Mouse (Mus musculus) small intestine, adult 2 months (tissue): ENCODE measurements around the gene Tradd. TPM values are rescaled to one million over a fixed set of nuclear protein-coding genes. Genes with fewer than 3 reads are reported as not detected.

Experiments
- H3K27ac ChIP-seq: fragments of 200-500 bp; 2 replicates; pipeline ENCODE4 v1.5.1; 2012; ENCODE audit warnings: low read depth, low read length, control low read depth, inconsistent platforms; ENCODE audit not compliant: insufficient read depth
- H3K27me3 ChIP-seq: fragments of 200-500 bp; 2 replicates; pipeline ENCODE4 v1.6.1; 2012; ENCODE audit warnings: mild to moderate bottlenecking, moderate library complexity, low read length, inconsistent platforms; ENCODE audit not compliant: control insufficient read depth, insufficient read depth
- H3K36me3 ChIP-seq: fragments of 200-500 bp; 2 replicates; pipeline ENCODE4 v1.6.1; 2012; ENCODE audit warnings: mild to moderate bottlenecking, low read length, control low read depth, inconsistent platforms; ENCODE audit not compliant: control insufficient read depth, insufficient read depth
- H3K4me1 ChIP-seq: fragments of 200-500 bp; 2 replicates; pipeline ENCODE4 v1.6.1; 2012; ENCODE audit warnings: low read length, inconsistent platforms, mixed read lengths; ENCODE audit not compliant: control insufficient read depth, insufficient read depth, insufficient read length
- H3K4me3 ChIP-seq: fragments of 200-500 bp; 2 replicates; pipeline ENCODE4 v1.5.1; 2012; ENCODE audit warnings: low read depth, mild to moderate bottlenecking, control low read depth, inconsistent platforms, low read length, moderate library complexity
- CTCF ChIP-seq: fragments of 200-500 bp; IDR thresholded peaks from 2 replicates; pipeline ENCODE4 v1.5.1; 2012; ENCODE audit warnings: low read depth, mild to moderate bottlenecking, control low read depth, inconsistent platforms, low read length, moderate library complexity, mixed read lengths; ENCODE audit not compliant: insufficient replicate concordance, insufficient read length; ENCODE audit errors: extremely low read depth
- POLR2A ChIP-seq: fragments of 200-500 bp; IDR thresholded peaks from 2 replicates; pipeline ENCODE4 v1.6.1; 2012; ENCODE audit warnings: low read depth, mild to moderate bottlenecking, control low read depth, inconsistent platforms, low read length, moderate library complexity
- WGBS: fragments of 180-500 bp; shearing (Covaris S2); methylation state at CpG from one replicate; pipeline ENCODE4 v1.1.7; 2018; 5-methylcytosine and 5-hydroxymethylcytosine counted together
- polyA plus RNA-seq: library from polyadenylated mRNA; depleted of rRNA; stranded (reverse); fragments of >200 nt; gene quantifications from 2 replicates; pipeline ENCODE4 v1.2.3, GENCODE M21; 2012

Tradd gene
- polyA plus RNA-seq, 1 experiment: 112 TPM

- TF ChIP-seq POLR2A (no peak), CTCF (no peak)
- 69% methylated on average over 65 of the region's 65 CpGs for WGBS
- Histone ChIP-seq H3K27me3 (peaks cover 7% of the 10 kb centered on the region), H3K4me1 (peaks cover 19% of the 10 kb centered on the region), H3K36me3 (peaks cover 19% of the 10 kb centered on the region), H3K4me3 (peak overlapping the region; percentile 55), H3K27ac (no peak overlapping the region)
Measured at GRCm38 (mm10) chr8:105268342-105269074, 4.1 kb upstream of the Tradd start.

- 73% methylated on average over 13 of the region's 13 CpGs for WGBS
- Histone ChIP-seq H3K27ac (no peak overlapping the region), H3K4me1 (peaks cover 24% of the 10 kb centered on the region), H3K27me3 (peaks cover 7% of the 10 kb centered on the region), H3K36me3 (peaks cover 19% of the 10 kb centered on the region), H3K4me3 (no peak overlapping the region)
- TF ChIP-seq CTCF (no peak), POLR2A (no peak)
Measured at GRCm38 (mm10) chr8:105266775-105267174, 2.4 kb upstream of the Tradd start.

GRCm38 (mm10) chr8:105265128-105265527 is 719 bp upstream of the Tradd start:
- Histone ChIP-seq H3K36me3 (peaks cover 19% of the 10 kb centered on the region), H3K4me1 (peaks cover 32% of the 10 kb centered on the region), H3K27ac (peak overlapping the region; percentile 81), H3K27me3 (0 out of 2 replicates have a peak, but pooled peaks cover under 1% of the 10 kb centered on the region), H3K4me3 (peak overlapping the region; percentile 99)
- WGBS: 4% methylated on average over 10 of the region's 10 CpGs
- no peak for TF ChIP-seq CTCF
- TF ChIP-seq POLR2A: no peak; the same call in 1 of the 2 replicates

GRCm38 (mm10) chr8:105263244-105263912 is 1.0 kb downstream of the Tradd start:
- H3K27ac ChIP-seq: peak overlapping the region; percentile 86
- WGBS: 31% methylated on average over 16 of the region's 16 CpGs
- H3K27me3 ChIP-seq: no peaks in the 10 kb centered on the region
- TF ChIP-seq CTCF: no peak
- TF ChIP-seq POLR2A: no peak
- H3K4me3 ChIP-seq: peak overlapping the region; percentile 99
- H3K4me1 ChIP-seq: peaks cover 32% of the 10 kb centered on the region
- H3K36me3 ChIP-seq: peaks cover 25% of the 10 kb centered on the region

- Histone ChIP-seq H3K4me3 (no peak overlapping the region), H3K27me3 (no peaks in the 10 kb centered on the region), H3K36me3 (peaks cover 13% of the 10 kb centered on the region), H3K4me1 (peaks cover 30% of the 10 kb centered on the region), H3K27ac (peak overlapping the region; percentile 62)
- WGBS: 79% methylated on average over 12 of the region's 12 CpGs
- peak; percentile 14; the same call in 1 of the 2 replicates for TF ChIP-seq CTCF
- no peak for TF ChIP-seq POLR2A
Measured at GRCm38 (mm10) chr8:105261326-105261980, 3.0 kb downstream of the Tradd start.

- TF ChIP-seq CTCF (no peak), POLR2A (no peak)
- WGBS: 76% methylated on average over 7 of the region's 7 CpGs
- Histone ChIP-seq H3K4me1 (peaks cover 30% of the 10 kb centered on the region), H3K36me3 (peaks cover 13% of the 10 kb centered on the region), H3K4me3 (no peak overlapping the region), H3K27me3 (no peaks in the 10 kb centered on the region), H3K27ac (peak overlapping the region; percentile 17)
Measured at GRCm38 (mm10) chr8:105260371-105261099, 3.9 kb downstream of the Tradd start.
